Mouse (Mus musculus) hindbrain, embryonic 11.5 days (tissue): ENCODE measurements around the gene Nckap5. TPM values are rescaled to one million over a fixed set of nuclear protein-coding genes. Genes with fewer than 3 reads are reported as not detected.
A peak's percentile ranks its signal among the peaks of the same experiment; 100 is the strongest.

ENCODE experiments used
- ATAC-seq: fragments of 200-750 bp; cut with Nextera tagmentation; 2 replicates; pipeline ENCODE4 v1.8.0; 2017; ENCODE audit warnings: mild to moderate bottlenecking, moderate TSS enrichment, moderate library complexity; ENCODE audit not compliant: low FRiP score
- DNase-seq: peaks from one replicate; pipeline ENCODE4 v3.0.0-alpha.2; 2015; ENCODE audit warnings: low spot score
- H3K27ac ChIP-seq: fragments of 300-500 bp; sonication (generic); 2 replicates; pipeline ENCODE4 v1.5.1; 2014; ENCODE audit warnings: mild to moderate bottlenecking, low read depth, low read length
- H3K27me3 ChIP-seq: fragments of 300-500 bp; sonication (generic); 2 replicates; pipeline ENCODE4 v1.6.1; 2014; ENCODE audit warnings: mild to moderate bottlenecking, low read length, moderate library complexity, mixed read lengths; ENCODE audit not compliant: control insufficient read depth, insufficient read depth
- H3K36me3 ChIP-seq: fragments of 300-500 bp; sonication (generic); 2 replicates; pipeline ENCODE4 v1.6.1; 2014; ENCODE audit warnings: mild to moderate bottlenecking, low read length, moderate library complexity, mixed read lengths; ENCODE audit not compliant: control insufficient read depth, insufficient read depth
- H3K4me1 ChIP-seq: fragments of 300-500 bp; sonication (generic); replicated peaks from 2 replicates; pipeline ENCODE4 v1.6.1; 2014; ENCODE audit warnings: low read length, mixed read lengths; ENCODE audit not compliant: control insufficient read depth, insufficient read depth
- H3K4me2 ChIP-seq: fragments of 300-500 bp; sonication (generic); replicated peaks from 2 replicates; pipeline ENCODE4 v1.6.1; 2014; ENCODE audit warnings: mild to moderate bottlenecking, low read depth, low read length
- H3K4me3 ChIP-seq: fragments of 300-500 bp; sonication (generic); 2 replicates; pipeline ENCODE4 v1.5.1; 2014; ENCODE audit warnings: low read depth, low read length
- H3K9ac ChIP-seq: fragments of 300-500 bp; sonication (generic); 2 replicates; pipeline ENCODE4 v1.6.1; 2014; ENCODE audit warnings: low read depth, low read length
- H3K9me3 ChIP-seq: fragments of 300-500 bp; sonication (generic); 2 replicates; pipeline ENCODE4 v1.6.1; 2016; ENCODE audit warnings: low read length; ENCODE audit not compliant: control insufficient read depth
- WGBS: fragments of 180-500 bp; shearing (Covaris S2); extraction: QIAGEN DNeasy Blood & Tissue Kit; methylation state at CpG from one replicate; pipeline ENCODE4 v1.1.7; 2014; 5-methylcytosine and 5-hydroxymethylcytosine counted together
- polyA plus RNA-seq: library from polyadenylated mRNA; unstranded; fragments of >200 nt; fragmentation: Nextera tagmentation; extraction: Ambion mirVana; gene quantifications from 2 replicates; pipeline ENCODE4 v1.2.1, GENCODE M21; 2014

Nckap5 gene
- polyA plus RNA-seq, 1 experiment from 2014 or later: 23.5 TPM

- Histone ChIP-seq H3K27ac (no peak overlapping the region), H3K4me1 (no peaks in the 10 kb centered on the region), H3K27me3 (no peaks in the 10 kb centered on the region), H3K4me3 (no peak overlapping the region), H3K9ac (no peak overlapping the region), H3K9me3 (no peaks in the 10 kb centered on the region), H3K4me2 (no peak overlapping the region), H3K36me3 (no peaks in the 10 kb centered on the region)
- WGBS: 94% methylated on average over 1 of the region's 1 CpGs
- DNase-seq: no peak
- no peak for ATAC-seq
These were observed 313.2 kb downstream of the Nckap5 start for GRCm38 (mm10) chr1:126517427-126517826.

- H3K27me3 ChIP-seq: no peaks in the 10 kb centered on the region
- no peak overlapping the region for H3K27ac ChIP-seq
- 65% methylated on average over 3 of the region's 3 CpGs for WGBS
- H3K4me1 ChIP-seq: no peaks in the 10 kb centered on the region
- H3K4me2 ChIP-seq: no peak overlapping the region
- H3K9ac ChIP-seq: no peak overlapping the region
- DNase-seq (no peak), ATAC-seq (no peak)
- H3K4me3 ChIP-seq: no peak overlapping the region
- no peaks in the 10 kb centered on the region for H3K36me3 ChIP-seq
- H3K9me3 ChIP-seq: no peaks in the 10 kb centered on the region
These were observed 315.4 kb downstream of the Nckap5 start for GRCm38 (mm10) chr1:126515054-126515756.

GRCm38 (mm10) chr1:126511835-126512445 lies 318.7 kb downstream of the Nckap5 start:
- Histone ChIP-seq H3K4me1 (no peaks in the 10 kb centered on the region), H3K9me3 (no peaks in the 10 kb centered on the region), H3K4me2 (no peak overlapping the region), H3K9ac (no peak overlapping the region), H3K36me3 (no peaks in the 10 kb centered on the region), H3K4me3 (no peak overlapping the region), H3K27me3 (no peaks in the 10 kb centered on the region), H3K27ac (no peak overlapping the region)
- no peak for DNase-seq
- ATAC-seq: no peak
- WGBS: 63% methylated on average over 5 of the region's 5 CpGs

DNA sequence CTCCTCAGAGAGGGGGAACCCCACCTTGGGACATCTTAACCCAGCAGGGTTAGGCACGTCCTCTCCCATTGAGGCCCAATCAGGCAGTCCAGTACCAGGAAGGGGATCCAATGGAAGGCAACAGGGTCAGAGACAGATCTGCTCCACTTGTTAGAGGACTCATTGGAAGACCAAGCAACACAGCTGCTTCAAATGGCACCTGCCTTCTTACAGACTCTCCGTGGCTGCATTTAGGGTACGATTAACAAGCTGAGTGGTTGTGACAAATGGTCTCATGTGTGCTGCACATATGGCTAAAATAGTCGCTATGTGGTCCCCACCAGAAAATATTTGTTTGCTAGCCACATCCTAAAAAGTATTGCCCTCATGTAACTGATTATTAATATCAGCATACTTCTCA lies 325.9 kb downstream of the Nckap5 start:
- no peaks in the 10 kb centered on the region for H3K36me3 ChIP-seq
- 85% methylated on average over 4 of the region's 4 CpGs for WGBS
- H3K9ac ChIP-seq: no peak overlapping the region
- no peaks in the 10 kb centered on the region for H3K4me1 ChIP-seq
- H3K27me3 ChIP-seq: no peaks in the 10 kb centered on the region
- ATAC-seq (no peak), DNase-seq (no peak)
- H3K4me2 ChIP-seq: no peak overlapping the region
- no peaks in the 10 kb centered on the region for H3K9me3 ChIP-seq
- no peak overlapping the region for H3K27ac ChIP-seq
- H3K4me3 ChIP-seq: no peak overlapping the region

GRCm38 (mm10) chr1:126502741-126503140 lies 327.9 kb downstream of the Nckap5 start:
- 79% methylated on average over 2 of the region's 2 CpGs for WGBS
- no peak overlapping the region for H3K9ac ChIP-seq
- H3K27ac ChIP-seq: no peak overlapping the region
- H3K36me3 ChIP-seq: no peaks in the 10 kb centered on the region
- no peak for ATAC-seq
- no peaks in the 10 kb centered on the region for H3K4me1 ChIP-seq
- DNase-seq: no peak
- no peaks in the 10 kb centered on the region for H3K27me3 ChIP-seq
- H3K4me3 ChIP-seq: no peak overlapping the region
- H3K9me3 ChIP-seq: no peaks in the 10 kb centered on the region
- H3K4me2 ChIP-seq: no peak overlapping the region

- Histone ChIP-seq H3K27ac (no peak overlapping the region), H3K36me3 (no peaks in the 10 kb centered on the region), H3K4me2 (no peak overlapping the region), H3K9me3 (no peaks in the 10 kb centered on the region), H3K9ac (no peak overlapping the region), H3K27me3 (no peaks in the 10 kb centered on the region), H3K4me1 (peaks cover 3% of the 10 kb centered on the region; the same call in 1 of the 2 replicates), H3K4me3 (no peak overlapping the region)
- DNase-seq (no peak), ATAC-seq (no peak)
- 81% methylated on average over 7 of the region's 7 CpGs for WGBS
These were observed 333.9 kb downstream of the Nckap5 start for GRCm38 (mm10) chr1:126496722-126497121.

GRCm38 (mm10) chr1:126492206-126493071 lies 338.2 kb downstream of the Nckap5 start:
- Histone ChIP-seq H3K27ac (no peak overlapping the region), H3K36me3 (no peaks in the 10 kb centered on the region), H3K9ac (peak overlapping the region; percentile 54), H3K9me3 (no peaks in the 10 kb centered on the region), H3K4me3 (peak overlapping the region; percentile 45), H3K4me2 (peak overlapping the region; percentile 79), H3K27me3 (no peaks in the 10 kb centered on the region), H3K4me1 (peaks cover 3% of the 10 kb centered on the region)
- 5% methylated on average over 34 of the region's 35 CpGs for WGBS
- DNase-seq: peak; percentile 66
- peak; percentile 83 for ATAC-seq

DNA sequence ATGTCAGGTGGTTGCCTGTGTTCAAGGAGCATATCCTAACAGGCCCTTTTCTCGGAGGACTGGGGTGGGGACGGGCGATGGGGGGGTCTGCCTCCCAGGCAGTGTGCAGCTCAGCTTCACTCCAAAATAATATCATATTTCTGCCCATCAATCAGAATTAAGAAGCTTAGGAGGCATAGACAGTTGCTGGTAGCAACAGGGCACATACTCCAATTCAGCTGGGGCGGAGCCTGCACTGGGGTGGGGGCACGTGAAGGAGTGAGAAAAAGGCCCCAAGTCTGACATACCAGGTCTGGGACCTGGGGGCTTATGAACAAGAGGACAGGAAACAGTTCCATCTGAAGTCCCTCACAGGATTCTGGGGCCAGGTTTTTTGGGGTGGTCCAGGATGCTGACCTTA lies 339.2 kb downstream of the Nckap5 start:
- H3K4me3 ChIP-seq: no peak overlapping the region
- H3K27ac ChIP-seq: no peak overlapping the region
- WGBS: 86% methylated on average over 5 of the region's 5 CpGs
- no peaks in the 10 kb centered on the region for H3K9me3 ChIP-seq
- H3K9ac ChIP-seq: no peak overlapping the region
- H3K27me3 ChIP-seq: no peaks in the 10 kb centered on the region
- H3K36me3 ChIP-seq: no peaks in the 10 kb centered on the region
- DNase-seq: no peak
- ATAC-seq: no peak
- H3K4me2 ChIP-seq: no peak overlapping the region
- peaks cover 3% of the 10 kb centered on the region for H3K4me1 ChIP-seq
